In genomic region chr5:139804107-139804551, GRCm38 (mm10) we compare ENCODE assay signal across 9 mouse cellular contexts. TPM values are rescaled to one million over a fixed set of nuclear protein-coding genes. Genes with fewer than 3 reads are reported as not detected.
A peak's percentile ranks its signal among the peaks of the same experiment; 100 is the strongest.
DNase-seq lines count a peak whose midpoint lies in the region; ATAC-seq lines count a peak whose summit lies in the region.
"Had no signal": no experiment of that assay in that cellular context is flagged by ENCODE, and none has a peak within 500 bp of the region (broad histone marks: within the 10 kb centered on the region; RNA-seq: fewer than 3 reads in every experiment).

No protein-coding gene starts in this region.

- H3K36me3 ChIP-seq in kidney, embryonic 15.5 days = peaks cover 22% of the 10 kb centered on the region
- peaks cover 18% of the 10 kb centered on the region for H3K36me3 ChIP-seq in intestine, embryonic 14.5 days (ENCODE audit: control insufficient read depth, insufficient read depth, low read length)
- H3K36me3 ChIP-seq in neural tube, embryonic 13.5 days = peaks cover 21% of the 10 kb centered on the region

- H3K9me3 ChIP-seq in kidney, embryonic 15.5 days (replicated peaks) = no peaks in the 10 kb centered on the region
- H3K9me3 ChIP-seq in intestine, embryonic 14.5 days (ENCODE audit: control insufficient read depth, low read length) = no peaks in the 10 kb centered on the region
- no peaks in the 10 kb centered on the region for H3K9me3 ChIP-seq in neural tube, embryonic 13.5 days

- H3K27ac ChIP-seq in kidney, embryonic 15.5 days = peak overlapping the region; percentile 46; the same call in 1 of the 2 replicates
- H3K27ac ChIP-seq in intestine, embryonic 14.5 days (ENCODE audit: low read depth) = peak overlapping the region; percentile 43
- no peak overlapping the region for H3K27ac ChIP-seq in neural tube, embryonic 13.5 days (replicated peaks)

- 20% methylated on average over 6 of the region's 6 CpGs for WGBS in kidney, embryonic 15.5 days
- 9% methylated on average over 6 of the region's 6 CpGs for WGBS in intestine, embryonic 14.5 days
- 7% methylated on average over 6 of the region's 6 CpGs for WGBS in neural tube, embryonic 13.5 days

- peak overlapping the region; percentile 48 for H3K4me2 ChIP-seq in kidney, embryonic 15.5 days
- H3K4me2 ChIP-seq in intestine, embryonic 14.5 days (ENCODE audit: low read length) = peak overlapping the region; percentile 24
- H3K4me2 ChIP-seq in neural tube, embryonic 13.5 days = peak overlapping the region; percentile 27

- DNase-seq in kidney, postnatal 25 days = no peak
- peak; percentile 92 for DNase-seq in c-Kit-positive CD71-positive TER-119-positive erythroid progenitor cells, embryonic 14.5 days (ENCODE audit: low spot score)
- no peak for DNase-seq in intestine, embryonic 14.5 days (ENCODE audit: low spot score)
- no peak for DNase-seq in adrenal gland, postnatal 25 days
- DNase-seq in thymus, postnatal 4 days = no peak
- no peak for DNase-seq in kidney, adult 18-20 months

- peaks cover 14% of the 10 kb centered on the region for H3K4me1 ChIP-seq in kidney, embryonic 15.5 days
- 0 out of 2 replicates have a peak, but pooled peaks cover 13% of the 10 kb centered on the region for H3K4me1 ChIP-seq in intestine, embryonic 14.5 days (replicated peaks; ENCODE audit: control insufficient read depth, insufficient read depth, low read length)
- H3K4me1 ChIP-seq in neural tube, embryonic 13.5 days (replicated peaks) = peaks cover 18% of the 10 kb centered on the region

- no peak overlapping the region for H3K9ac ChIP-seq in kidney, embryonic 15.5 days
- H3K9ac ChIP-seq in intestine, embryonic 14.5 days (ENCODE audit: low read length) = no peak overlapping the region
- H3K9ac ChIP-seq in neural tube, embryonic 13.5 days = no peak overlapping the region

- peak; percentile 85 for ATAC-seq in kidney, embryonic 15.5 days (replicated peaks; ENCODE audit: low FRiP score)
- ATAC-seq in intestine, embryonic 14.5 days (replicated peaks; ENCODE audit: low FRiP score, low TSS enrichment, low read depth) = peak; percentile 71
- no peak for ATAC-seq in neural tube, embryonic 13.5 days (ENCODE audit: low read depth)

- no peak overlapping the region for H3K4me3 ChIP-seq in kidney, embryonic 15.5 days (replicated peaks)
- no peak overlapping the region for H3K4me3 ChIP-seq in intestine, embryonic 14.5 days (ENCODE audit: low read depth, low read length)
- H3K4me3 ChIP-seq in neural tube, embryonic 13.5 days = no peak overlapping the region

- H3K27me3 ChIP-seq in kidney, embryonic 15.5 days = no peaks in the 10 kb centered on the region
- no peaks in the 10 kb centered on the region for H3K27me3 ChIP-seq in intestine, embryonic 14.5 days (replicated peaks; ENCODE audit: control insufficient read depth, insufficient read depth, low read length)
- no peaks in the 10 kb centered on the region; the same call in 1 of the 2 replicates for H3K27me3 ChIP-seq in neural tube, embryonic 13.5 days

RNA-seq across cellular contexts. Expression of gene Mafk, which starts 12.8 kb away (rescaled TPM):
- polyA plus RNA-seq in kidney, embryonic 15.5 days (2015; fragmentation: Nextera tagmentation; extraction: Ambion mirVana) = 10.6 and 11.1 TPM in 2 replicates
- 9.4 and 11.2 TPM in 2 replicates for polyA plus RNA-seq in intestine, embryonic 14.5 days (2014; fragmentation: Nextera tagmentation; extraction: Ambion mirVana)
- polyA plus RNA-seq in neural tube, embryonic 13.5 days (2015; fragmentation: Nextera tagmentation; extraction: Ambion mirVana) = 11.7 and 12.1 TPM in 2 replicates
- total RNA-seq in adrenal gland, postnatal 25 days (2021) = 29.6 and 30.6 TPM in 2 replicates

RNA-seq across cellular contexts. Expression of gene Tmem184a, which starts 15.6 kb away (rescaled TPM):
- polyA plus RNA-seq in kidney, embryonic 15.5 days (2015; fragmentation: Nextera tagmentation; extraction: Ambion mirVana) = 5.8 and 7.2 TPM in 2 replicates
- polyA plus RNA-seq in intestine, embryonic 14.5 days (2014; fragmentation: Nextera tagmentation; extraction: Ambion mirVana) = 12.5 and 15.1 TPM in 2 replicates
- 0.23 and 0.64 TPM in 2 replicates for polyA plus RNA-seq in neural tube, embryonic 13.5 days (2015; fragmentation: Nextera tagmentation; extraction: Ambion mirVana)
- not detected in 2 replicates for total RNA-seq in adrenal gland, postnatal 25 days (2021)

RNA-seq across cellular contexts. Expression of gene Gm26938, which starts 22.1 kb away (rescaled TPM):
- polyA plus RNA-seq in kidney, embryonic 15.5 days (2015; fragmentation: Nextera tagmentation; extraction: Ambion mirVana) = not detected in 2 replicates
- polyA plus RNA-seq in intestine, embryonic 14.5 days (2014; fragmentation: Nextera tagmentation; extraction: Ambion mirVana) = not detected in 2 replicates
- polyA plus RNA-seq in neural tube, embryonic 13.5 days (2015; fragmentation: Nextera tagmentation; extraction: Ambion mirVana) = not detected in 2 replicates
- total RNA-seq in adrenal gland, postnatal 25 days (2021) = not detected in 2 replicates
- polyA plus RNA-seq: gonadal fat pad, adult 2 months had no signal

RNA-seq across cellular contexts. Expression of gene Psmg3, which starts 22.6 kb away (rescaled TPM):
- polyA plus RNA-seq in kidney, embryonic 15.5 days (2015; fragmentation: Nextera tagmentation; extraction: Ambion mirVana) = 74.0 and 77.8 TPM in 2 replicates
- polyA plus RNA-seq in intestine, embryonic 14.5 days (2014; fragmentation: Nextera tagmentation; extraction: Ambion mirVana) = 82.9 and 96.6 TPM in 2 replicates
- polyA plus RNA-seq in neural tube, embryonic 13.5 days (2015; fragmentation: Nextera tagmentation; extraction: Ambion mirVana) = 66.6 and 70.3 TPM in 2 replicates
- 21.3 and 23.1 TPM in 2 replicates for total RNA-seq in adrenal gland, postnatal 25 days (2021)

RNA-seq across cellular contexts. Expression of gene Ints1, which starts 28.7 kb away (rescaled TPM):
- polyA plus RNA-seq in kidney, embryonic 15.5 days (2015; fragmentation: Nextera tagmentation; extraction: Ambion mirVana) = 26.1 and 27.7 TPM in 2 replicates
- 36.5 and 42.5 TPM in 2 replicates for polyA plus RNA-seq in intestine, embryonic 14.5 days (2014; fragmentation: Nextera tagmentation; extraction: Ambion mirVana)
- polyA plus RNA-seq in neural tube, embryonic 13.5 days (2015; fragmentation: Nextera tagmentation; extraction: Ambion mirVana) = 24.3 and 27.1 TPM in 2 replicates
- 61.3 and 61.9 TPM in 2 replicates for total RNA-seq in adrenal gland, postnatal 25 days (2021)
